Mouse (Mus musculus) embryonic fibroblast, embryonic 13.5 days (primary cell): ENCODE data around the gene Hoxa11.

Experiments used
- CTCF ChIP-seq: IDR thresholded peaks from 2 replicates; pipeline ENCODE4 v1.5.1; 2011; ENCODE audit warnings: mild to moderate bottlenecking, control low read depth, low read length, moderate library complexity, borderline replicate concordance; ENCODE audit not compliant: insufficient read depth
- POLR2A ChIP-seq: IDR thresholded peaks from 2 replicates; pipeline ENCODE4 v1.6.1; 2011; ENCODE audit warnings: low read depth, mild to moderate bottlenecking, control low read depth, low read length, moderate library complexity

GRCm38 (mm10) chr6:52230516-52231165 lies 15.0 kb downstream of the Hoxa11 start, which contains the start of gene Hoxa9:
- TF ChIP-seq CTCF (no peak), POLR2A (no peak)
